In genomic region chr2:120159434-120159833, GRCm38 (mm10) we compare ENCODE assay signal across 18 mouse cellular contexts. TPM values are rescaled to one million over a fixed set of nuclear protein-coding genes. Genes with fewer than 3 reads are reported as not detected.
DNase-seq lines count a peak whose midpoint lies in the region; ATAC-seq and TF ChIP-seq lines count a peak whose summit lies in the region.
"Had no signal": no experiment of that assay in that cellular context is flagged by ENCODE, and none has a peak within 500 bp of the region (broad histone marks: within the 10 kb centered on the region; RNA-seq: fewer than 3 reads in every experiment).

No protein-coding gene starts in this region.

- no peaks in the 10 kb centered on the region for H3K36me3 ChIP-seq in liver, embryonic 11.5 days (ENCODE audit: control insufficient read depth, insufficient read depth, low read length)
- H3K36me3 ChIP-seq in liver, postnatal 0 days (replicated peaks; ENCODE audit: insufficient read depth, low read length), result no peaks in the 10 kb centered on the region
- H3K36me3 ChIP-seq in spleen, adult 2 months (ENCODE audit: control insufficient read depth, insufficient read depth, low read length), result no peaks in the 10 kb centered on the region
- H3K36me3 ChIP-seq: embryonic facial prominence, embryonic 13.5 days; hindbrain, embryonic 13.5 days; intestine, embryonic 15.5 days; midbrain, embryonic 12.5 days; neural tube, embryonic 13.5 days had no signal

- H3K27ac ChIP-seq in liver, embryonic 11.5 days (ENCODE audit: low read depth, low read length), result peak overlapping the region; percentile 45; the same call in 1 of the 2 replicates
- no peak overlapping the region for H3K27ac ChIP-seq in liver, postnatal 0 days (ENCODE audit: low read depth)
- H3K27ac ChIP-seq in spleen, adult 2 months (ENCODE audit: insufficient read depth, low read length), result 0 out of 2 replicates have a peak overlapping the region, but pooled peaks have one; percentile 3
- H3K27ac ChIP-seq: embryonic facial prominence, embryonic 13.5 days; hindbrain, embryonic 13.5 days; intestine, embryonic 15.5 days; left cerebral cortex, adult 2 months; midbrain, embryonic 12.5 days; neural tube, embryonic 13.5 days had no signal

- no peak overlapping the region for H3K4me2 ChIP-seq in liver, embryonic 11.5 days
- no peak overlapping the region for H3K4me2 ChIP-seq in liver, postnatal 0 days (ENCODE audit: low read depth, low read length)
- H3K4me2 ChIP-seq: embryonic facial prominence, embryonic 13.5 days; hindbrain, embryonic 13.5 days; intestine, embryonic 15.5 days; midbrain, embryonic 12.5 days; neural tube, embryonic 13.5 days had no signal

- peaks cover 10% of the 10 kb centered on the region; the same call in 1 of the 2 replicates for H3K4me1 ChIP-seq in liver, embryonic 11.5 days (replicated peaks; ENCODE audit: control insufficient read depth, insufficient read depth, low read length)
- 0 out of 2 replicates have a peak, but pooled peaks cover 7% of the 10 kb centered on the region for H3K4me1 ChIP-seq in liver, postnatal 0 days (ENCODE audit: insufficient read depth)
- no peaks in the 10 kb centered on the region; the same call in 1 of the 2 replicates for H3K4me1 ChIP-seq in spleen, adult 2 months (ENCODE audit: control insufficient read depth, insufficient read depth, insufficient read length)
- H3K4me1 ChIP-seq: intestine, embryonic 15.5 days; midbrain, embryonic 12.5 days had no signal

- intact Hi-C loops in gastrocnemius, postnatal 36 days (cut with DNase I), result no loop called here

- no peak overlapping the region for H3K9ac ChIP-seq in liver, embryonic 11.5 days (ENCODE audit: low read depth, low read length)
- no peak overlapping the region for H3K9ac ChIP-seq in liver, postnatal 0 days (replicated peaks)
- H3K9ac ChIP-seq: embryonic facial prominence, embryonic 13.5 days; forebrain, postnatal 0 days; hindbrain, embryonic 13.5 days; intestine, embryonic 15.5 days; midbrain, embryonic 12.5 days; neural tube, embryonic 13.5 days had no signal

- ATAC-seq in liver, embryonic 11.5 days (replicated peaks; ENCODE audit: low FRiP score), result no peak
- no peak for ATAC-seq in liver, postnatal 0 days
- ATAC-seq: forebrain, postnatal 0 days; intestine, embryonic 15.5 days had no signal

- no peak for TF ChIP-seq CTCF in liver, postnatal 0 days (IDR thresholded peaks at IDR 0.05; ENCODE audit: low read depth)
- TF ChIP-seq CTCF in spleen, adult 2 months (IDR thresholded peaks at IDR 0.05; ENCODE audit: extremely low read depth, insufficient read depth, insufficient read length, insufficient replicate concordance), result no peak

- no peak overlapping the region for H3K4me3 ChIP-seq in liver, embryonic 11.5 days (ENCODE audit: low read depth, low read length)
- H3K4me3 ChIP-seq in liver, postnatal 0 days (ENCODE audit: low read depth, low read length), result no peak overlapping the region
- H3K4me3 ChIP-seq in spleen, adult 2 months (ENCODE audit: extremely low read depth, insufficient read depth, insufficient read length), result no peak overlapping the region
- H3K4me3 ChIP-seq: embryonic facial prominence, embryonic 13.5 days; hindbrain, embryonic 13.5 days; intestine, embryonic 15.5 days; left cerebral cortex, adult 2 months; midbrain, embryonic 12.5 days; neural tube, embryonic 13.5 days had no signal

- DNase-seq in gastrocnemius, adult 18-20 months (ENCODE audit: low spot score), result peak; percentile 66
- DNase-seq in gastrocnemius, postnatal 4 days (ENCODE audit: low spot score in 2 of 2), result no peak
- no peak for DNase-seq in liver, embryonic 11.5 days (ENCODE audit: low spot score)
- no peak for DNase-seq in liver, postnatal 0 days
- DNase-seq in spleen, adult 2 months (ENCODE audit: low read depth in 1 of 2, low spot score in 2 of 2), result no peak
- DNase-seq in spleen, postnatal 36 days (ENCODE audit: low spot score in 2 of 2), result no peak
- DNase-seq in gastrocnemius, postnatal 36 days, result peak; percentile 38
- DNase-seq in right cerebral cortex, postnatal 36 days (ENCODE audit: low spot score in 2 of 2), result no peak
- DNase-seq: adrenal gland, adult 8-10 months; cerebellum, adult 8-10 months; forebrain, postnatal 0 days; right cerebral cortex, postnatal 14 days had no signal

- no peaks in the 10 kb centered on the region for H3K27me3 ChIP-seq in liver, embryonic 11.5 days (replicated peaks; ENCODE audit: control insufficient read depth, insufficient read depth, low read length)
- H3K27me3 ChIP-seq in liver, postnatal 0 days (ENCODE audit: insufficient read depth, low read length), result no peaks in the 10 kb centered on the region
- no peaks in the 10 kb centered on the region for H3K27me3 ChIP-seq in spleen, adult 2 months (ENCODE audit: control insufficient read depth, insufficient read depth, low read length)
- H3K27me3 ChIP-seq: embryonic facial prominence, embryonic 13.5 days; hindbrain, embryonic 13.5 days; intestine, embryonic 15.5 days; neural tube, embryonic 13.5 days had no signal

- 74% methylated on average over 2 of the region's 2 CpGs for WGBS in liver, embryonic 11.5 days
- 58% methylated on average over 2 of the region's 2 CpGs for WGBS in liver, postnatal 0 days (ENCODE audit: insufficient replicate concordance)
- 83% methylated on average over 2 of the region's 2 CpGs for WGBS in spleen, adult 2 months

- TF ChIP-seq EP300 in liver, postnatal 0 days (IDR thresholded peaks at IDR 0.05; ENCODE audit: low read depth), result no peak

- TF ChIP-seq POLR2A in spleen, adult 2 months (IDR thresholded peaks at IDR 0.05; ENCODE audit: low read depth, low read length), result no peak

- H3K9me3 ChIP-seq in liver, embryonic 11.5 days (ENCODE audit: control insufficient read depth, low read length), result no peaks in the 10 kb centered on the region
- no peaks in the 10 kb centered on the region for H3K9me3 ChIP-seq in liver, postnatal 0 days (ENCODE audit: low read length)
- H3K9me3 ChIP-seq: hindbrain, embryonic 13.5 days; intestine, embryonic 15.5 days; midbrain, embryonic 12.5 days; neural tube, embryonic 13.5 days had no signal

RNA-seq across cellular contexts. Expression of gene Ehd4, which starts 5.0 kb away (rescaled TPM):
- 10 to 100 TPM; 27.1 to 31.2 TPM for total RNA-seq in gastrocnemius, adult 18-20 months (2021)
- 100 to 1,000 TPM; 166 to 179 TPM for total RNA-seq in gastrocnemius, postnatal 4 days (2021)
- polyA plus RNA-seq in liver, embryonic 11.5 days (2014; fragmentation: Nextera tagmentation; extraction: Ambion mirVana), result 24.1 and 26.7 TPM in 2 replicates
- 20.8 and 29.2 TPM in 2 replicates for polyA plus RNA-seq in liver, postnatal 0 days (2015; fragmentation: Nextera tagmentation; extraction: Ambion mirVana)
- polyA plus RNA-seq in spleen, adult 2 months (2012; rRNA removed), result 32.0 and 35.4 TPM in 2 replicates
- total RNA-seq in gastrocnemius, postnatal 36 days (2021), result 10 to 100 TPM; 35.9 to 40.7 TPM

Comparison
In these comparisons a context has a peak if more than half of its experiments do, and no peak if none do; other contexts are left out.
1. DNase-seq: peak in gastrocnemius, adult 18-20 months (single experiment) and gastrocnemius, postnatal 36 days (2 of 2); none in gastrocnemius, postnatal 4 days (0 of 2), liver, embryonic 11.5 days (single experiment), liver, postnatal 0 days (single experiment), spleen, adult 2 months (0 of 2), spleen, postnatal 36 days (0 of 2) and right cerebral cortex, postnatal 36 days (0 of 2).
2. RNA of gene Ehd4, which starts 5.0 kb away (total RNA-seq): 166 to 179 TPM in gastrocnemius, postnatal 4 days; 35.9 to 40.7 TPM in gastrocnemius, postnatal 36 days and 27.1 to 31.2 TPM in gastrocnemius, adult 18-20 months; every median in the first group is over 4 times any median in the second.